Mouse (Mus musculus) heart, postnatal 10 days (tissue): ENCODE data around the gene Aldh1l1. TPM values are rescaled to one million over a fixed set of nuclear protein-coding genes. Genes with fewer than 3 reads are reported as not detected.

Experiments
- DNase-seq, 2 experiments: peaks; one replicate each; pipeline ENCODE4 v3.0.0; 2021
- intact Hi-C: fragments of 180-260 bp; cut with DNase I; formaldehyde crosslinking; loops from one replicate; pipeline ENCODE4 v1.15.1; 2025
- total RNA-seq, 2 experiments: library from RNA; stranded (reverse); gene quantifications; 2 replicates each; pipeline ENCODE4 v1.2.3; 2021

The Aldh1l1 gene
- total RNA-seq, 2 experiments from 2014 or later, result 1.0 to 2.2 TPM

DNA sequence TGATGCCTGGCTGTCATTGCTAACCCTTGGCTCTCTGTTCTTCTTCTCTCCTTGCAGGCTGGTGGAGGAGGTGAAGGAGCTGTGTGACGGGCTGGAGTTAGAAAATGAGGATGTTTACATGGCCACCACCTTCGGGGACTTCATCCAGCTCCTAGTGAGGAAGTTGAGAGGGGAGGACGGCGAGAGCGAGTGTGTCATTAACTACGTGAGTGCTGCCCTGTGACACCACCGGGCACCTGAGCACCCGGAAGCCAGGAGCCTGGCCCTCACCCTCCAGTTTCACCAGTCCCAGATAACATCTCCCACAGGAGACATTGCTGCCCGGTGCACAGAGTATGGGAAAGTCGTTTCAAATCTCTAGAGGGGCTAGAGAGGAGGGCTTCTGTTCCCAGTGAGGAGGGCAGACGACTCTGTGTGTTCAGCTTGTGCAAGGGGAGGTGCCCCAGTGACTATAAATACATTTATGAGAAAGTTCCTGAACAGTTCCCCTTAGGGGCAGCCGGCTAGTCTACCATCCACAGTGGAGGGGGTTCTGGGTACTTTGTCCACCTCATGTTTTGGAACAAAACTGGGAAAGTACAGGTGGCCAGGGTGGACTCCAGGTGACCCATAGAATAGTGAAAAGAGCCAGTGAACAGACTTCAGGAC, 83.6 kb downstream of the Aldh1l1 start:
- DNase-seq, result no peak
- intact Hi-C loops, result loop anchor here (10.0 kb wide), 1 partner anchor 895 kb away; no protein-coding TSS in a partner anchor

- intact Hi-C loops, result loop anchor here (10.0 kb wide), 1 partner anchor 896 kb away; no protein-coding TSS in a partner anchor
- DNase-seq, result no peak
Measured at GRCm38 (mm10) chr6:90570392-90570791, 84.2 kb downstream of the Aldh1l1 start.

DNA sequence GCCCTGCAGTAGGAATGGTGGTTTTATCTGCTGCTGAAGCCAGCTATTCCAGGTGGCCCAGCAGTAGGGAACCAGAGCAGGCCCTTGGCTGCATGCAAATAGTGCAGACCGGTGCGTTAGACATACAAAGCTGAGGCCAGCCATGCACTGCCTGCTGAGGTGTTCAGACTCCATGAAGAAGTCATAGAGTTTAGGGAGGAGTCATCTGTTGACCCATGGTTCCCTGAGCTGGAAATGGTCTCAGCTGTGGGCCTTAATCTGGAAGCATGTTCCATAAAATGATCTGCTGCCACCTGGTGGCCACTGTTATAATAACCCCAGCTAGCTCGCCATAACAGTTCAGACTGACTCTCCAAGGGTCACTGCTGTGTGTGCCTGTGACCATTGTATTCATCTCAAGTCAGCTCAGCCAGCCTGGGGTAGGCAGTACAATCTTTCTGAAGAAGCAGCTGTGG, 89.1 kb downstream of the Aldh1l1 start:
- DNase-seq, result peak; percentile 79 to 89
- intact Hi-C loops, result loop anchor here (5.0 to 10.0 kb wide), 3 partner anchors 123 to 900 kb away; no protein-coding TSS in a partner anchor

GRCm38 (mm10) chr6:90578174-90578573, 91.9 kb downstream of the Aldh1l1 start:
- intact Hi-C loops, result loop anchor here (5.0 to 10.0 kb wide), 3 partner anchors 126 to 903 kb away; no protein-coding TSS in a partner anchor
- DNase-seq, result no peak

- intact Hi-C loops, result no loop called here
- DNase-seq, result no peak
Measured at GRCm38 (mm10) chr6:90582331-90582730, 96.1 kb downstream of the Aldh1l1 start.

- DNase-seq, result no peak
- intact Hi-C loops, result no loop called here
Measured at GRCm38 (mm10) chr6:90588113-90588512, 101.9 kb downstream of the Aldh1l1 start.

DNA sequence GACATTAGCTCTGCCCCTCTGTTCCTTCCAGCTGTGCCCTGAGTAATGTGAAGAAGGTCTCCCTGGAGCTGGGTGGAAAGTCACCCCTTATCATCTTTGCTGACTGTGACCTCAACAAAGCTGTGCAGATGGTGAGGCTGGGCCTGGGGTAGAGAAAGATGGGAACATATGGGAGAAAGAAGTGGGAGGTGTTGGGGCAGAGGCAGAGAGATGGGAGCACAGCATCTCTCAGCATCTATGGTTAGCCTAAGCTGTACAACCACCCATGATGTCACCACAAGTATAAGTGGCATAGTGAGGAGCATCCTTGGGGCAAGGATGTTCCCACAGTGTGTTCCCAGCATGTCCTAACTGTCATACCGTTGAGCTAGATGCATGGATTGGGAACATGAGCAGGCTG, 104.5 kb downstream of the Aldh1l1 start:
- no peak for DNase-seq
- intact Hi-C loops, result no loop called here

- DNase-seq, result no peak
- intact Hi-C loops, result no loop called here
Measured at GRCm38 (mm10) chr6:90594972-90595371, 108.7 kb downstream of the Aldh1l1 start.

GRCm38 (mm10) chr6:90597060-90597459, 110.8 kb downstream of the Aldh1l1 start:
- intact Hi-C loops, result no loop called here

DNA sequence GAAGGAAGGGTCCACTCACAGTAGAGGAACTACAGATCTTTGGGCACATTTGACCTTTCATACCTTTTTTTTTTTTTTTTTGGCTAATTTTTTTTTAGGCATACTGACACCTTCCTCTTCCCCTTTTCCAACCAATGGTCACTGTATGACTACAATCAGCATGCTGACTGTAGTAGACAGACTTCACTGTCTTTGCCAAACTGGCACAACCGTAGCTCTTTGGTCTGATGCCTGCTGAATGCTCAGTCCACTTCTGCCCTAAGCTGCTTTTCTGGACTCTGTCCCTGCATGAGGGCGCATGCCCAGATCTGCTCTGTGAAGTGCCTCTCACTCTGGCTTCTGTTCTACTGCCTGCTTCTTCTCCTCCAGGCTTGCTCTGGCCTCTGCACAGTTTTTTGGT, 111.4 kb downstream of the Aldh1l1 start:
- DNase-seq, result peak; percentile 80 to 85

More at GRCm38 (mm10) chr6:90597060-90597459, 110.8 kb downstream of the Aldh1l1 start:
- DNase-seq, result no peak

GRCm38 (mm10) chr6:90598197-90598596, 112.0 kb downstream of the Aldh1l1 start:
- intact Hi-C loops, result no loop called here
- peak in 1 of 2 experiments; percentile 18 for DNase-seq

More for the DNA sequence above, 111.4 kb downstream of the Aldh1l1 start:
- intact Hi-C loops, result no loop called here

GRCm38 (mm10) chr6:90600351-90600750, 114.1 kb downstream of the Aldh1l1 start:
- DNase-seq, result no peak
- intact Hi-C loops, result no loop called here

GRCm38 (mm10) chr6:90601736-90602135, 115.5 kb downstream of the Aldh1l1 start:
- DNase-seq, result peak in 1 of 2 experiments; percentile 16

DNA sequence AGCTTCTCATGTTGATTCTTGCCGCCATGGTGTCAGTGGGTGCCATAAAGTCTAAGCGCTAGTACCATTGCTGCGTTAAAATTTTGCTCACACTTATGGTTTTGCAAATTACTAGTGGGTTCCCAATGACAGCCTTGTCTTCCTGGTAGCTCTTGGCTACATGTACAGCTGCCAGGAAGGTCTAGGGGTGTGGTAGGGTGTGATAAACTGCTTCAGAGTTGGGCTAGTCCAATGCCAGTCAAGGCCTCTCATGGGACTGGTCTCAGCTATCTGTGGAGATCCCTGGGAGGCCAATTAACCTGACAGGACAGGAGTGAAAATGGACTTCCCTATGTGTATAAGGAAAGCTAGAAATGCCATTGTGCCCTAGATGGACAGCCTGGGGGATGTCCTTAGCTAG, 116.1 kb downstream of the Aldh1l1 start:
- intact Hi-C loops, result no loop called here
- DNase-seq, result no peak

More at GRCm38 (mm10) chr6:90601736-90602135, 115.5 kb downstream of the Aldh1l1 start:
- intact Hi-C loops, result no loop called here

DNA sequence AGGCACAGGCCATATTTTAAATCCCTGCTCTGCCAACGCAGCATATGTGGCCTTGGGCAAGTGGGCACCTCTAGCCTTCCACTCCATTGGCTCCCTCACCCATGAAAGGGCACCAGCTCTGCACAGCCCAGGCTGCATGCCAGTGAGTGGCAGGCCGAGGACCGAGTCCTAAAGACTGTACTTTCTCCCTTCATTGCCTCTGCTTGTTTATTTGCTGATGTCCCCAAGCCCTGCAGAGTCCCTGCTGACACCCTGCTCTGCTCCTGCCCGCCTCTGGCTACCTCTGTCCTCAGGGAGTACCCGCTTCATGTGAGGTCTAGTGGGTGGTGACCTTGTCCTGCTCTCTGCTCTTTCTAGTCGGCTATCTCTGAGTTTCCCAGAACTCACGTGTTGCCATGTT, 116.9 kb downstream of the Aldh1l1 start:
- intact Hi-C loops, result no loop called here
- DNase-seq, result peak in 1 of 2 experiments; percentile 27

GRCm38 (mm10) chr6:90604130-90604529, 117.9 kb downstream of the Aldh1l1 start:
- intact Hi-C loops, result no loop called here

DNA sequence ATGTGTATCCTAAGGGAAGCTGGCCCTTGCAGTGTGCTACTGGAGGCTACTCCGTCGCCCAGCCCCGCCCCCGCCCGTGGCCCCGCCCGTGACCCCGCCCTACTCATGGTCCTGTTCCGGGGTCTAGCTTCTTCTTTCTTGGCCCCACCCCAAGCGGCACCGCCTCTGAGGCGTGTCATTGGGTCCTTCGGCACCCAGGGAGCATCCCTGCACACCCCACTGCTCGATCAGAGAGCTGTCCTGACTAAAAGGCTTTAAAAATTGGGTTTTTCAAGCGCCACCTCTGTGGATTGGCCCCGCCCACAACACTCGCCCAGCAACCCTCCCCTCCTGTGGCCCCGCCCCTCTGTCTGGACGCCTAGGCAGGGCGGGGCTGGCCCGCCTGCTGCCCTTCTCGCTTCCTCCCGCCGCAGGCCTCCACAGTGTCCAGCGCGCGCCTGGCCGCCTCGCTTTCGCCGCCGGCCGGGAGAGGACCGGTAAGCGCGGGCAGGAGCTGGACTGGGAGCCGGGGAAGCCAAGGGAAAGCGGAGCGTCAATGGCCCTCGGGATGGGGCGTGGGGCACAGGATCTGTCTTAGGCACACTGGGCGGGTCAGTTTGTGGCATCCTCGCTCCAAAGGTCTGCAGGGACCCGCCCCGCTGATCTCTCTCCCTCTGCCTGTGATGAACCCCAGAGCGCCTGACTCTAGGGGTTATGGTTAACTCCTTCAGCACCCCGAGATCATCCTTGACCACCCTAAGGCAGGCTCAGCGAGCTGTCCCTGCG, 118.5 kb downstream of the Aldh1l1 start, which contains the start of gene Slc41a3:
Gene Slc41a3, plus strand, starts transcription at position 193 of the 765 bp plus-strand sequence.
- intact Hi-C loops, result no loop called here
- peak; percentile 95 to 96 for DNase-seq

More at GRCm38 (mm10) chr6:90604130-90604529, 117.9 kb downstream of the Aldh1l1 start:
- DNase-seq, result no peak

GRCm38 (mm10) chr6:90605298-90605665, 119.1 kb downstream of the Aldh1l1 start:
- intact Hi-C loops, result no loop called here
- DNase-seq, result no peak

GRCm38 (mm10) chr6:90606538-90606937, 120.3 kb downstream of the Aldh1l1 start:
- DNase-seq, result peak; percentile 75 to 79
- intact Hi-C loops, result loop anchor here (2.0 kb wide), 1 partner anchor 114 kb away; no protein-coding TSS in a partner anchor

- intact Hi-C loops, result loop anchor here (2.0 kb wide), 1 partner anchor 114 kb away; no protein-coding TSS in a partner anchor
- peak; percentile 72 to 81 for DNase-seq
Measured at GRCm38 (mm10) chr6:90607196-90607595, 121.0 kb downstream of the Aldh1l1 start.

DNA sequence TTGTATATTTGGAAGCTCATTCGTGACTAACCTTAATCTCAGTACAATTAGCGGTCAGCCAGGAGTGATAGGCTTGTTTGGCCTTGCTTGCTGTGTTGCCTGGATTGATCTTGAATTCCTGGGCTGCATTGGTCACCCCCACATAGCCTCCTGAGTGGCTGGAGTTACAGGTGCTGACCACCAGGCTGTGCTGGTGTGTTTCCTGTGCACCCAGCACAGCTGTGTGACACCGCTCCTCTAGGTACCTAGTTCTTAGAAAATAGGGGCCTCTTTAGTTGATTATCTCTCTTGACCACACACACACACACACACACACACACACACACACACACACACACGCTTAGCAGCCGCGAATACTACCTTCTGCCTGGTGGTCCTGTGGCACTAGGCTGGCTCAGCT, 122.0 kb downstream of the Aldh1l1 start:
- DNase-seq, result peak; percentile 68 to 73

More for the DNA sequence above, 122.0 kb downstream of the Aldh1l1 start:
- intact Hi-C loops, result loop anchor here (1.0 kb wide), 2 partner anchors 45 to 120 kb away; no protein-coding TSS in a partner anchor
